Mouse (Mus musculus): ENCODE measurements around the gene Hephl1. TPM values are rescaled to one million over a fixed set of nuclear protein-coding genes. Genes with fewer than 3 reads are reported as not detected.
A peak's percentile ranks its signal among the peaks of the same experiment; 100 is the strongest.

The Hephl1 gene
- total RNA-seq, 4 experiments from 2014 or later = 0.16 to 0.29 (median 0.22) TPM

GRCm38 (mm10) chr9:15060026-15060425 is 51.9 kb downstream of the Hephl1 start:
- DNase-seq (ENCODE audit: low spot score) = no peak

- DNase-seq (ENCODE audit: low spot score) = no peak
These were observed 66.2 kb downstream of the Hephl1 start for GRCm38 (mm10) chr9:15045740-15046139.

- peak; percentile 52 for DNase-seq (ENCODE audit: low spot score)
These were observed 66.7 kb downstream of the Hephl1 start, which contains the start of gene Panx1 for GRCm38 (mm10) chr9:15045084-15045669. TSS of gene Panx1 (minus strand) at chr9:15045478.

GRCm38 (mm10) chr9:15044391-15045083 is 67.4 kb downstream of the Hephl1 start:
- no peak for DNase-seq (ENCODE audit: low spot score)

- no peak for DNase-seq (ENCODE audit: low spot score)
These were observed 70.4 kb downstream of the Hephl1 start for GRCm38 (mm10) chr9:15041556-15041955.

GRCm38 (mm10) chr9:15039848-15040247 is 72.1 kb downstream of the Hephl1 start:
- no peak for DNase-seq (ENCODE audit: low spot score)

- DNase-seq (ENCODE audit: low spot score) = no peak
These were observed 74.2 kb downstream of the Hephl1 start for GRCm38 (mm10) chr9:15037704-15038103.

GRCm38 (mm10) chr9:15037237-15037636 is 74.7 kb downstream of the Hephl1 start:
- DNase-seq (ENCODE audit: low spot score) = no peak

GRCm38 (mm10) chr9:15036807-15037206 is 75.1 kb downstream of the Hephl1 start:
- no peak for DNase-seq (ENCODE audit: low spot score)

GRCm38 (mm10) chr9:15036405-15036804 is 75.5 kb downstream of the Hephl1 start:
- DNase-seq (ENCODE audit: low spot score) = no peak

GRCm38 (mm10) chr9:15035979-15036378 is 75.9 kb downstream of the Hephl1 start:
- no peak for DNase-seq (ENCODE audit: low spot score)

GRCm38 (mm10) chr9:15034546-15035273 is 77.2 kb downstream of the Hephl1 start:
- peak; percentile 60 for DNase-seq (ENCODE audit: low spot score)

GRCm38 (mm10) chr9:15033568-15034160 is 78.2 kb downstream of the Hephl1 start:
- peak; percentile 30 for DNase-seq (ENCODE audit: low spot score)

- DNase-seq (ENCODE audit: low spot score) = no peak
These were observed 79.1 kb downstream of the Hephl1 start for GRCm38 (mm10) chr9:15032797-15033196.

GRCm38 (mm10) chr9:15030771-15031170 is 81.1 kb downstream of the Hephl1 start:
- peak; percentile 71 for DNase-seq (ENCODE audit: low spot score)

- DNase-seq (ENCODE audit: low spot score) = peak; percentile 44
These were observed 82.7 kb downstream of the Hephl1 start for GRCm38 (mm10) chr9:15029025-15029727.

GRCm38 (mm10) chr9:15027725-15028124 is 84.2 kb downstream of the Hephl1 start:
- DNase-seq (ENCODE audit: low spot score) = no peak

GRCm38 (mm10) chr9:15023049-15023448 is 88.9 kb downstream of the Hephl1 start:
- no peak for DNase-seq (ENCODE audit: low spot score)

GRCm38 (mm10) chr9:15021156-15021555 is 90.8 kb downstream of the Hephl1 start:
- no peak for DNase-seq (ENCODE audit: low spot score)

GRCm38 (mm10) chr9:15020561-15021080 is 91.3 kb downstream of the Hephl1 start:
- DNase-seq (ENCODE audit: low spot score) = no peak

- DNase-seq (ENCODE audit: low spot score) = no peak
These were observed 93.2 kb downstream of the Hephl1 start for GRCm38 (mm10) chr9:15018756-15019131.
